Mouse (Mus musculus): ENCODE data around the gene Btbd6.

The Btbd6 gene

GRCm38 (mm10) chr12:112976371-112977073 is at the start of gene Btbd6:
Gene Btbd6 (plus strand): TSS chr12:112976482.
- peak; percentile 95 for DNase-seq (ENCODE audit: low read depth, low spot score)

- DNase-seq (ENCODE audit: low read depth, low spot score): no peak
Observed at GRCm38 (mm10) chr12:112927265-112927664, 49.0 kb upstream of the Btbd6 start.

- peak; percentile 75 for DNase-seq (ENCODE audit: low read depth, low spot score)
Observed at GRCm38 (mm10) chr12:112928401-112929241, 47.7 kb upstream of the Btbd6 start.

- peak; percentile 79 for DNase-seq (ENCODE audit: low read depth, low spot score)
Observed at GRCm38 (mm10) chr12:112929562-112930352, 46.5 kb upstream of the Btbd6 start, which contains the start of gene Jag2. Gene Jag2 (minus strand): TSS chr12:112929776.

GRCm38 (mm10) chr12:112932647-112933046 is 43.6 kb upstream of the Btbd6 start:
- DNase-seq (ENCODE audit: low read depth, low spot score): no peak

GRCm38 (mm10) chr12:112937906-112938305 is 38.4 kb upstream of the Btbd6 start:
- no peak for DNase-seq (ENCODE audit: low read depth, low spot score)

- no peak for DNase-seq (ENCODE audit: low read depth, low spot score)
Observed at GRCm38 (mm10) chr12:112938366-112938765, 37.9 kb upstream of the Btbd6 start.

- DNase-seq (ENCODE audit: low read depth, low spot score): no peak
Observed at GRCm38 (mm10) chr12:112938873-112939565, 37.3 kb upstream of the Btbd6 start.

- no peak for DNase-seq (ENCODE audit: low read depth, low spot score)
Observed at GRCm38 (mm10) chr12:112940238-112940637, 36.0 kb upstream of the Btbd6 start.

GRCm38 (mm10) chr12:112940710-112941109 is 35.6 kb upstream of the Btbd6 start:
- DNase-seq (ENCODE audit: low read depth, low spot score): no peak

- DNase-seq (ENCODE audit: low read depth, low spot score): no peak
Observed at GRCm38 (mm10) chr12:112941156-112941775, 35.0 kb upstream of the Btbd6 start.

- peak; percentile 85 for DNase-seq (ENCODE audit: low read depth, low spot score)
Observed at GRCm38 (mm10) chr12:112941776-112942713, 34.2 kb upstream of the Btbd6 start, which contains the start of gene Nudt14. Gene Nudt14 (minus strand): TSS chr12:112942124.

- DNase-seq (ENCODE audit: low read depth, low spot score): no peak
Observed at GRCm38 (mm10) chr12:112943669-112944068, 32.6 kb upstream of the Btbd6 start.

GRCm38 (mm10) chr12:112947307-112947706 is 29.0 kb upstream of the Btbd6 start:
- DNase-seq (ENCODE audit: low read depth, low spot score): peak; percentile 72

GRCm38 (mm10) chr12:112950040-112950760 is 26.1 kb upstream of the Btbd6 start:
- DNase-seq (ENCODE audit: low read depth, low spot score): peak; percentile 70

- no peak for DNase-seq (ENCODE audit: low read depth, low spot score)
Observed at GRCm38 (mm10) chr12:112950761-112951129, 25.5 kb upstream of the Btbd6 start.

- no peak for DNase-seq (ENCODE audit: low read depth, low spot score)
Observed at GRCm38 (mm10) chr12:112951150-112951842, 25.0 kb upstream of the Btbd6 start.

- no peak for DNase-seq (ENCODE audit: low read depth, low spot score)
Observed at GRCm38 (mm10) chr12:112952433-112952832, 23.8 kb upstream of the Btbd6 start.
